Mouse (Mus musculus): Measurements from ENCODE around the gene Nos1ap. TPM values are rescaled to one million over a fixed set of nuclear protein-coding genes. Genes with fewer than 3 reads are reported as not detected.
A peak's percentile ranks its signal among the peaks of the same experiment; 100 is the strongest.

Gene Nos1ap
- total and polyA plus RNA-seq, 2 experiments from 2014 or later, result 18.4 to 24.0 TPM

DNA sequence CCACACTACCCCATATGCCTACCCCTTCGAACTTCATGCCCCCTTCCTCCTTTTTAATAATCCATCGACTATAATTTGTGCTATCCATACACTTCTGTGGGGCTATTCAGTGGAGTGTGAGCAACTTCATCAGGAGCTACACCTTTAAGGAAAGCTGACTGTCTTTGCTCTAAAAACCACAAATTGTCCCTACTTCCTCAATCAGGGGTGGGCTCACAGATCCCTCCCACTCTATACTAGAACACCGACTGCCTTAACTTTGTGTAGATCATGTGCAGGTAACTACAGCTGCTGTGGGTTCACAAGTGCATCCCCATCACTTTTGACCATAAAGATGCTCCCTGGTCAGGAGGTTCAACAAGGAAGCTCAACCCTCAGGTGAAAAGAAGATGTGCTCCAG lies 249.7 kb downstream of the Nos1ap start:
- 95% methylated on average over 3 of the region's 3 CpGs for WGBS
- Histone ChIP-seq H3K27me3 (ENCODE audit: insufficient read depth, low read length) (no peaks in the 10 kb centered on the region), H3K4me3 (ENCODE audit: low read depth, low read length) (no peak overlapping the region), H3K27ac (ENCODE audit: low read depth, low read length) (no peak overlapping the region), H3K9ac (replicated peaks; ENCODE audit: low read length, poor library complexity, severe bottlenecking) (no peak overlapping the region), H3K4me1 (ENCODE audit: insufficient read depth, low read length) (no peaks in the 10 kb centered on the region), H3K9me3 (ENCODE audit: low read length) (no peaks in the 10 kb centered on the region), H3K4me2 (ENCODE audit: low read depth, low read length, poor library complexity, severe bottlenecking) (no peak overlapping the region), H3K36me3 (ENCODE audit: insufficient read depth, low read length) (no peaks in the 10 kb centered on the region)
- ATAC-seq (ENCODE audit: low FRiP score) (no peak), DNase-seq (ENCODE audit: low spot score) (no peak)
- TF ChIP-seq CTCF (IDR thresholded peaks at IDR 0.05), result no peak

DNA sequence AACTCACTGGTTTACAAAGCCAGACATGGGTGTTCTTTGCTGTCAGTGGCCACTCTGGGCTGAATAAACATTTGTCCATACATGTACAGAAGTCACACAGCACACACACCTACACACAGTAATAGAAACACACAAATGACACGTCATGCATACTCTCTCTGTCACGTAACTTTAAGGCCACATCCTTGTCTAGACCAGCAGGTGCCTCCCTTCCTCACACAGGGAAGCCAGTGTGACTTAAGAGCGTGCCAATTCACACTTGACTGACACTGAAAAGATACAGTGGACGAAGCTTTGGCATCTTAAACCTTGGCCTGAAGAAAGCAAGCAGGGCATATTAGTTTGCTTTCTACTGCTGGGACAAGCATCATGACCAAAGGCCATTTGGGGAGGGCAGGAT lies 256.9 kb downstream of the Nos1ap start:
- WGBS, result 65% methylated on average over 4 of the region's 4 CpGs
- no peak overlapping the region for H3K27ac ChIP-seq (ENCODE audit: low read depth, low read length)
- H3K27me3 ChIP-seq (ENCODE audit: insufficient read depth, low read length), result no peaks in the 10 kb centered on the region
- H3K4me1 ChIP-seq (ENCODE audit: insufficient read depth, low read length), result no peaks in the 10 kb centered on the region
- no peak for ATAC-seq (ENCODE audit: low FRiP score)
- H3K9me3 ChIP-seq (ENCODE audit: low read length), result no peaks in the 10 kb centered on the region
- DNase-seq (ENCODE audit: low spot score), result peak; percentile 10
- no peak overlapping the region for H3K4me2 ChIP-seq (ENCODE audit: low read depth, low read length, poor library complexity, severe bottlenecking)
- H3K36me3 ChIP-seq (ENCODE audit: insufficient read depth, low read length), result peaks cover 3% of the 10 kb centered on the region; the same call in 1 of the 2 replicates
- TF ChIP-seq CTCF (IDR thresholded peaks at IDR 0.05), result peak; percentile 57
- H3K9ac ChIP-seq (replicated peaks; ENCODE audit: low read length, poor library complexity, severe bottlenecking), result no peak overlapping the region
- no peak overlapping the region for H3K4me3 ChIP-seq (ENCODE audit: low read depth, low read length)

DNA sequence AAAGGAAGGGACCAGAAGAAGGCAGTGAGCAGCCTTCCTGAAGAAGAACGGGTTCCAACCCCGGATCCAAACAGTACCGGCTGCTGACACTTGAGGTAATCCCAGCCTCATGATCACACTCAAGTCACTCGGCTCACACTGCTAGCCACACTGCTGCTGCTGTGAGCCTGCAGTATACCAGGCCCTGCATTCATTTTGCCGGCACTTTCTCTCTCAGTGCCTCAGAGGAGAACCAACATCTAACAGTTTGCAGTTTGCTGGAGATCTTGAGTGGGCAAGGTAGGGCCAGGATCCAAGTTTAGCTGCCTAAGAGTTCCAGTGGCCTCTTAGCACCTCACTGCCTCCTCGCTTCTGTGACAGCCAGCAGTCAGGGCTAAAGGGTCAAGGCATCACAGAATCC lies 257.7 kb downstream of the Nos1ap start:
- no peak for ATAC-seq (ENCODE audit: low FRiP score)
- no peaks in the 10 kb centered on the region for H3K27me3 ChIP-seq (ENCODE audit: insufficient read depth, low read length)
- TF ChIP-seq CTCF (IDR thresholded peaks at IDR 0.05), result no peak
- no peak overlapping the region for H3K27ac ChIP-seq (ENCODE audit: low read depth, low read length)
- no peak for DNase-seq (ENCODE audit: low spot score)
- H3K4me2 ChIP-seq (ENCODE audit: low read depth, low read length, poor library complexity, severe bottlenecking), result no peak overlapping the region
- WGBS, result 81% methylated on average over 6 of the region's 6 CpGs
- H3K9ac ChIP-seq (replicated peaks; ENCODE audit: low read length, poor library complexity, severe bottlenecking), result no peak overlapping the region
- no peaks in the 10 kb centered on the region for H3K4me1 ChIP-seq (ENCODE audit: insufficient read depth, low read length)
- H3K9me3 ChIP-seq (ENCODE audit: low read length), result no peaks in the 10 kb centered on the region
- H3K4me3 ChIP-seq (ENCODE audit: low read depth, low read length), result no peak overlapping the region
- peaks cover 6% of the 10 kb centered on the region for H3K36me3 ChIP-seq (ENCODE audit: insufficient read depth, low read length)

DNA sequence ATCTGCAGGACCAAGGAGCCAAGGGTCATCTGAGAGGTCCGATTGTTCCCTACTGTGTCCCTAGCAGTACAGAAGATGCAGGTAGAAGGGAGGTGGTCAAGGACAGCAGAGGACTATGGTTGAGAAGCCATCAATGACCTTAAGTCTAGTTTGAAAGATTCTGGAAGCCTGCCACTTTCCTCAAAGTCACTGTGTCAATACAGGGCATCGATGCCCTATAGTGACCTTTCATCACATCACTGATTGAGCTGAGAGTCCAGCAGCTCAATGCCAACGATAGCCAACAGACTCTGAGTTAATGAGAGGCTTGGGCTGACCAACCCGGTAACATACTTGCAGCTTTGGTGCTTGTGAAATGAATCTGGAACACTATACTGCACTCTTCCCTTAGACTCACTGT lies 264.4 kb downstream of the Nos1ap start:
- Histone ChIP-seq H3K4me1 (ENCODE audit: insufficient read depth, low read length) (no peaks in the 10 kb centered on the region), H3K27me3 (ENCODE audit: insufficient read depth, low read length) (no peaks in the 10 kb centered on the region), H3K4me2 (ENCODE audit: low read depth, low read length, poor library complexity, severe bottlenecking) (no peak overlapping the region), H3K4me3 (ENCODE audit: low read depth, low read length) (no peak overlapping the region), H3K9ac (replicated peaks; ENCODE audit: low read length, poor library complexity, severe bottlenecking) (no peak overlapping the region), H3K36me3 (ENCODE audit: insufficient read depth, low read length) (peaks cover 8% of the 10 kb centered on the region), H3K27ac (ENCODE audit: low read depth, low read length) (no peak overlapping the region), H3K9me3 (ENCODE audit: low read length) (no peaks in the 10 kb centered on the region)
- WGBS, result 90% methylated on average over 4 of the region's 4 CpGs
- TF ChIP-seq CTCF (IDR thresholded peaks at IDR 0.05), result no peak
- no peak for ATAC-seq (ENCODE audit: low FRiP score)
- DNase-seq (ENCODE audit: low spot score), result no peak

DNA sequence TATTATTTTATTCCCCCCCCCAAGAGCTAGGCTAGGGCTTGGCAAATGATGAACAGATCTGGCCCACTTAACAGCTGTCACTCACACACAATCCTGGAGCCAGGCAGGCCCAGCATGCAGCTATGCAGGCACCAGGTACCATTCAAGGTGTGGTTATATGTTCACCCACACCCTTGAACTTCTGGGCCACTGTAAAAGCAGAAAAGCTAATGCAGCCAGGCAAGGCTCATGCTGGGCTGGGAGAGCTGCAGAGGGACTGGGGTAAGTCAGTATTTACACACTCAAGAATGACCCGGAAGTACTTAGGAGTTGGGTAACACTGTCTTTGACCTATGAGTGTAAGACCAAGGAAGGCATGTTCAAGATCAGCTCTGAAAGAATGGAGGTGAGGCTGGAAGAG lies 265.3 kb downstream of the Nos1ap start:
- Histone ChIP-seq H3K9me3 (ENCODE audit: low read length) (no peaks in the 10 kb centered on the region), H3K4me2 (ENCODE audit: low read depth, low read length, poor library complexity, severe bottlenecking) (no peak overlapping the region), H3K4me1 (ENCODE audit: insufficient read depth, low read length) (no peaks in the 10 kb centered on the region), H3K9ac (replicated peaks; ENCODE audit: low read length, poor library complexity, severe bottlenecking) (no peak overlapping the region), H3K4me3 (ENCODE audit: low read depth, low read length) (no peak overlapping the region), H3K36me3 (ENCODE audit: insufficient read depth, low read length) (peaks cover 12% of the 10 kb centered on the region), H3K27me3 (ENCODE audit: insufficient read depth, low read length) (no peaks in the 10 kb centered on the region), H3K27ac (ENCODE audit: low read depth, low read length) (no peak overlapping the region)
- no peak for TF ChIP-seq CTCF (IDR thresholded peaks at IDR 0.05)
- DNase-seq (ENCODE audit: low spot score), result no peak
- 94% methylated on average over 1 of the region's 1 CpGs for WGBS
- no peak for ATAC-seq (ENCODE audit: low FRiP score)

DNA sequence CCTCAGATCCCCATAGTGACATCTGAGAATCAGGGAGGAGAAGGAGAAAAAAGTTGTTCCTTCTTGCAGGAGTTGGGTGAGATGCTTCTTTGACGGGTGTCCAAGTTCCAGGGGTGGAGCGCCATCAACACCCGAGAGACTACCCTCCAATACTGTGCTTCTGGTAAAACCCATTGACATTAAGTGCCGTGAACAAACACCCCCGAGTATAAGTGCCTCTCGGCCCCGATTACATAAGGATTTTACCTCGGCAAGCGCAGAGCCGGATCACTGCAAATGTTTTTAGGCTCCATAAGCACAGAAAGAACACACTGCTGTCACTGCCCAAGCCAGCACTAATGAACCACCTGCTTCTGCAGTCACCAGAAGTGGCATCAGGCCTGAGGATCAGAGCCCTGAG lies 266.7 kb downstream of the Nos1ap start:
- no peak for DNase-seq (ENCODE audit: low spot score)

More for the DNA sequence above, 266.7 kb downstream of the Nos1ap start:
- 88% methylated on average over 10 of the region's 10 CpGs for WGBS
- Histone ChIP-seq H3K4me2 (ENCODE audit: low read depth, low read length, poor library complexity, severe bottlenecking) (no peak overlapping the region), H3K36me3 (ENCODE audit: insufficient read depth, low read length) (peaks cover 15% of the 10 kb centered on the region; the same call in 1 of the 2 replicates), H3K27me3 (ENCODE audit: insufficient read depth, low read length) (no peaks in the 10 kb centered on the region), H3K4me1 (ENCODE audit: insufficient read depth, low read length) (no peaks in the 10 kb centered on the region), H3K9ac (replicated peaks; ENCODE audit: low read length, poor library complexity, severe bottlenecking) (no peak overlapping the region), H3K9me3 (ENCODE audit: low read length) (no peaks in the 10 kb centered on the region), H3K4me3 (ENCODE audit: low read depth, low read length) (no peak overlapping the region), H3K27ac (ENCODE audit: low read depth, low read length) (no peak overlapping the region)
- no peak for ATAC-seq (ENCODE audit: low FRiP score)
- TF ChIP-seq CTCF (IDR thresholded peaks at IDR 0.05), result no peak
